Mouse (Mus musculus) hindbrain, embryonic 10.5 days (tissue): ENCODE data around the gene Crip1. TPM values are rescaled to one million over a fixed set of nuclear protein-coding genes. Genes with fewer than 3 reads are reported as not detected.

Experiments used
- polyA plus RNA-seq: library from polyadenylated mRNA; unstranded; fragments of >200 nt; fragmentation: Nextera tagmentation; extraction: Ambion mirVana; gene quantifications from 2 replicates; pipeline ENCODE4 v1.2.1, GENCODE M21; 2016

The Crip1 gene
- polyA plus RNA-seq, 1 experiment from 2014 or later: 97.7 TPM

Other genes with a start within 250 kb of the Crip1 start
- 4.7 and 4.8 TPM in 2 replicates for gene Jag2, start 216.5 kb upstream of the Crip1 start, polyA plus RNA-seq
- 79.5 and 83.0 TPM in 2 replicates for gene Nudt14, start 204.2 kb upstream of the Crip1 start, polyA plus RNA-seq
- gene Btbd6, start 169.8 kb upstream of the Crip1 start, polyA plus RNA-seq: 22.8 and 27.2 TPM in 2 replicates
- 55.4 and 57.1 TPM in 2 replicates for gene Brf1, start 145.6 kb upstream of the Crip1 start, polyA plus RNA-seq
- gene Pacs2, start 131.8 kb upstream of the Crip1 start, polyA plus RNA-seq: 19.3 and 25.6 TPM in 2 replicates
- gene Tex22, start 71.8 kb upstream of the Crip1 start, polyA plus RNA-seq: 0.12 TPM in 1 of 2 replicates, not detected in the other
- 18.5 and 20.6 TPM in 2 replicates for gene Mta1, start 48.0 kb upstream of the Crip1 start, polyA plus RNA-seq
- 195 and 260 TPM in 2 replicates for gene Crip2, start 6.1 kb upstream of the Crip1 start, polyA plus RNA-seq
- 59.5 and 66.4 TPM in 2 replicates for gene Tedc1, start 10.1 kb downstream of the Crip1 start, polyA plus RNA-seq
- 16.4 and 24.8 TPM in 2 replicates for gene Tmem121, start 39.6 kb downstream of the Crip1 start, polyA plus RNA-seq